Mouse (Mus musculus): ENCODE measurements at regions not wholly inside any gene's neighbourhood (a gene's known extent, or its start where the extent isn't known, plus 50 kb on each side); places are given as distances from the start of the nearest gene placed in this dataset.

DNA sequence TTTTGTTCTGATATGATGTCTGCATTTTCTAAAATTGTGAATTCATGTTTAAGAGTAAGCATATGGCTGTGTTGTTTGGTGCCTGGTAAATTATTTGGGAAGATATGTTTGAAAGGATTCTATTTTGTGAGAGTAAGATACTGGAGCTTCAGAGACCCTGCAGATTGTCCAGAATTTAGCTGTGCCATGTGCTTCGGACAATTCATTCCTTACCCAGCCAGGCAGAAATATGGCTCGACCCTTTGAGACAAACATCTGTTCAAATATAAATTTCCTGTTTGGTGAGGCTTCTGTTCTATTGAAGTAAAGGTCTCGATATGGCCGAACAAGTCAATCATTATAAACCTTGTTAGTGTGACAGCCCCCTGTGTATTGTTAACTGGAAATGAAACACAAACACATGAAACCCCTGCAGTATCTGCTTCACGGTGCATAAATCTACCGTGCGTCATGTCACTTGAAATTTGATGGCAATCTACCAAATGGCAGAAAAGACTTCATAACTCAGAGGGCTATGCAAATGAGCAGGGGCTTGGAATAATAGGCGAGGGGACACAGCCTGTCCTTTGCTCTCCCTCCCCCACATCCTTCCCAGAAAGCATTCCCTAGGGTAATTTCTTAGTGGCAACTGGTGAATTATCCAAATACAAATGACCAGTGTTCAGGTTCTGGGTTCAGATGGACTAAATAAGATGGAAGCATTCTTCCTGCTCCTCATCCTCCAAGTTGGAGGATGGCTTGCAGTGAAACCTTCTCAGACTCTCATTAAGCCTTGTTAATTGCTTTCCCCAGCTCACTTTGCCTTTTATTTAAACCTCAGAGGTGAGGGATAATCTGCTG, 61.8 kb downstream of the Adcyap1 start:
- H3K4me3 ChIP-seq (replicated peaks), result no peak overlapping the region
- H3K27me3 ChIP-seq, result no peaks in the 10 kb centered on the region
- ATAC-seq (ENCODE audit: insufficient number of reproducible peaks, low FRiP score, low TSS enrichment, low read depth), result no peak
- H3K36me3 ChIP-seq, result no peaks in the 10 kb centered on the region
- no peaks in the 10 kb centered on the region for H3K9me3 ChIP-seq (replicated peaks)
- no peaks in the 10 kb centered on the region for H3K4me1 ChIP-seq
- WGBS, result 33% methylated on average over 8 of the region's 8 CpGs
- H3K27ac ChIP-seq (replicated peaks), result no peak overlapping the region
- no peak overlapping the region for H3K9ac ChIP-seq
- H3K4me2 ChIP-seq (replicated peaks), result no peak overlapping the region

DNA sequence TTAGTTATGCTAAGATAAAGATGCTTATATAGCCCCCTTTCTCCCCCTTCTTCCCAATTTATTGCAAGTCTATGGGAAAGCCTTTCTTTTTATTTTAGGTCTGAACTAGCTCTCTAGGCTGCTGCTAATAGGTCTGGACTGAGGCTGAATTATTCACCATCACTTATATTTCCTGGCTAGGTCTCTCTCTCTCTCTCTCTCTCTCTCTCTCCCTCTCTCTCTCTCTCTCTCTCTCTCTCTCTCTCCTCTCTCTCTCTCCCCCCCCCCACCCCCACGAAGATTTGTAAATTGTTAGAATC, 62.3 kb downstream of the Adcyap1 start:
- 71% methylated on average over 1 of the region's 1 CpGs for WGBS
- no peaks in the 10 kb centered on the region for H3K27me3 ChIP-seq
- H3K9me3 ChIP-seq (replicated peaks), result no peaks in the 10 kb centered on the region
- H3K4me2 ChIP-seq (replicated peaks), result no peak overlapping the region
- H3K4me1 ChIP-seq, result no peaks in the 10 kb centered on the region
- H3K27ac ChIP-seq (replicated peaks), result no peak overlapping the region
- ATAC-seq (ENCODE audit: insufficient number of reproducible peaks, low FRiP score, low TSS enrichment, low read depth), result no peak
- no peak overlapping the region for H3K4me3 ChIP-seq (replicated peaks)
- H3K36me3 ChIP-seq, result no peaks in the 10 kb centered on the region
- no peak overlapping the region for H3K9ac ChIP-seq

GRCm38 (mm10) chr17:93306121-93306520, 107.3 kb downstream of the Adcyap1 start:
- Histone ChIP-seq H3K27ac (replicated peaks) (no peak overlapping the region), H3K4me2 (replicated peaks) (no peak overlapping the region), H3K4me3 (replicated peaks) (no peak overlapping the region), H3K36me3 (no peaks in the 10 kb centered on the region), H3K9ac (no peak overlapping the region), H3K27me3 (no peaks in the 10 kb centered on the region), H3K9me3 (replicated peaks) (no peaks in the 10 kb centered on the region), H3K4me1 (no peaks in the 10 kb centered on the region)
- no peak for ATAC-seq (ENCODE audit: insufficient number of reproducible peaks, low FRiP score, low TSS enrichment, low read depth)
- WGBS, result 22% methylated on average over 1 of the region's 1 CpGs

DNA sequence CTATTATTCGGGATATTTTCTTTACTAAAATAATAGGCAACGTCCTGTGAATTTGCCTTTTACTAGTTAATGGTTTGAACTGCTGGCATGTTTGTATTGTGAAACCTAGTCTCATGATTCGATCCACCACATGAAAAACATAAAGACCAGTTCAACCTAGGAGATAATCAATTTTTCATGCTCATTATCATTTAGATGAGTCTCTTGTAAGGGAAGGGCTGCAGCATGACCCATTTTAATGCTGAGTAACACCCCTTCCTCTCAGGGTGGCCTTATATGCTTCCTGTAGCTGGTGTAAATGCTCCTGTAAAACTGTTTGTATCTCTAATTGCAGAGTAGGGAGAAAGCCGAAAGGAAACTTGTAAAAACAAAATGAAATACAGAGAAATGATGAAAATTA, 113.3 kb downstream of the Adcyap1 start:
- no peaks in the 10 kb centered on the region for H3K36me3 ChIP-seq
- no peak overlapping the region for H3K9ac ChIP-seq
- H3K27ac ChIP-seq (replicated peaks), result no peak overlapping the region
- no peaks in the 10 kb centered on the region for H3K4me1 ChIP-seq
- no peaks in the 10 kb centered on the region for H3K9me3 ChIP-seq (replicated peaks)
- ATAC-seq (ENCODE audit: insufficient number of reproducible peaks, low FRiP score, low TSS enrichment, low read depth), result no peak
- H3K4me2 ChIP-seq (replicated peaks), result no peak overlapping the region
- no peaks in the 10 kb centered on the region for H3K27me3 ChIP-seq
- WGBS, result 34% methylated on average over 4 of the region's 4 CpGs
- no peak overlapping the region for H3K4me3 ChIP-seq (replicated peaks)

DNA sequence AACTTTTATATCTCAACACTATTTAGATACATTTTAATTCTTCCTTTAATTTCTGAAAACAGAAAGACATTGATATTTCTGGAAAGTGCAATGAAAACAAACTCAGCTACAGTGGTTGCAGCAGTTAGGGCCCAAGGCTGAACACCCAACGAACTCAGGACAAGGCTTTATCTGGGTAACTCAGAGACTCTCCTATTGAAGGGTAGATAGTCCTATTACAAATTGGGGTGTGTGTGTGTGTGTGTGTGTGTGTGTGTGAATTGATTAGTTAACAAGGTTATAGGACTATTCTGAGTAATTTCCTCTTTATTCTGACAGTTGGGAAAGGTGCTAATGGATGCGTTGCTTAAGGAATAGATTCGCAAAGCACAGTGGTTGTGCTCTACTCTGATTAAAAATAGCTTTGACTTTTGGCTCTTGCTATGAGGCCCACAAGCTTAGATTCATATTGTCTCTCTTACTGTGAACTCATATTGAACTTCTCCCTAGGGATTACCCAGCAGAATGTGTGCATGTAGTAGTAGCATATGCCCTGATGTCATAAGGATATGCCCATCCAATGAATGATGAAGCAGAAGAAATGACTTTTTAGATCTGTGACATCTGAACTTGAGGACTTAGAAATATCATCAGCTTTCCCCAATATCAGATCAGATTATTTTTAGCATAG, 114.0 kb downstream of the Adcyap1 start:
- Histone ChIP-seq H3K27me3 (no peaks in the 10 kb centered on the region), H3K9me3 (replicated peaks) (no peaks in the 10 kb centered on the region), H3K4me3 (replicated peaks) (no peak overlapping the region), H3K27ac (replicated peaks) (no peak overlapping the region), H3K4me1 (no peaks in the 10 kb centered on the region), H3K9ac (no peak overlapping the region), H3K4me2 (replicated peaks) (no peak overlapping the region), H3K36me3 (no peaks in the 10 kb centered on the region)
- 74% methylated on average over 3 of the region's 3 CpGs for WGBS
- 0 out of 2 replicates have a peak, but pooled peaks have one; percentile 7 for ATAC-seq (ENCODE audit: insufficient number of reproducible peaks, low FRiP score, low TSS enrichment, low read depth)

DNA sequence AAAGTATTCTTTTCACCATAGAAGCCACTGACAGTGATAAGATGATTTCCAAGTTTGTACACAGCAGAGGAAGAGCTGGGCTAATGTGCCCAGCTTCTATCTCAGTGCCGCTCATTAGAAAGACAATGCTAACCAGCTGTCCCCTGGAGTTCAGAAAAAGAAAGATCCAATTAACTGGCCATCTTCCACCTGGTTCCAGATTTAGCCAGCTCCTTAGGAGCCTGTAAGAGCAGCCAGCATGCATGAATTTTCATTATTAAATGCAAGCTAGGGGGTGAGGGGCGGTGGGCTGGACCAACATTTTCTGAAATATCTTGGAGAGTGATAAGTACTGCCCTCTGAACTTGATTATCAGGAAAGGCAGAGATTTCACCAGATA, 114.5 kb downstream of the Adcyap1 start:
- no peaks in the 10 kb centered on the region for H3K4me1 ChIP-seq
- no peak overlapping the region for H3K4me2 ChIP-seq (replicated peaks)
- WGBS, result 62% methylated on average over 2 of the region's 2 CpGs
- no peaks in the 10 kb centered on the region for H3K9me3 ChIP-seq (replicated peaks)
- no peak overlapping the region for H3K4me3 ChIP-seq (replicated peaks)
- no peaks in the 10 kb centered on the region for H3K36me3 ChIP-seq
- no peak overlapping the region for H3K9ac ChIP-seq
- no peak overlapping the region for H3K27ac ChIP-seq (replicated peaks)
- no peak for ATAC-seq (ENCODE audit: insufficient number of reproducible peaks, low FRiP score, low TSS enrichment, low read depth)
- H3K27me3 ChIP-seq, result no peaks in the 10 kb centered on the region

DNA sequence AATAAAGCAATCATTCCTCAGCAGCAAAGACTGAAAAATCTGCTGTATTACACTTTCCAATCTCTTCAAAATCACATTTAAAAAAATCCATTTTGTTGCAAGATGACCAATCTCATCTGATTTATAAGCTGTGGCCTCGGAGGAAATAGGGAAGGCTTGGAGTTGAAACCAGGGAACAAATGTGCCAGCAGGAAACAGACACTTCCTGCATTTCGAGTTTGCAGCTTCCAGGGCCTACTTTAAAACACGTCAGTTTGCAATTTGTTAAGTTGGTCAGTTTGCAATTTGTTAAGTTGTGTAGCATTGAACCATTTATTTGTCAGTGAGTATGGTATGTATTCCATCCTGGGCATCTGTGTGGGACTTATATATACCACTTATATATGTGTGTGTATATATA, 115.3 kb downstream of the Adcyap1 start:
- H3K27me3 ChIP-seq, result no peaks in the 10 kb centered on the region
- H3K4me2 ChIP-seq (replicated peaks), result no peak overlapping the region
- H3K4me3 ChIP-seq (replicated peaks), result no peak overlapping the region
- no peak overlapping the region for H3K9ac ChIP-seq
- 31% methylated on average over 3 of the region's 3 CpGs for WGBS
- H3K36me3 ChIP-seq, result no peaks in the 10 kb centered on the region
- no peak overlapping the region for H3K27ac ChIP-seq (replicated peaks)
- ATAC-seq (ENCODE audit: insufficient number of reproducible peaks, low FRiP score, low TSS enrichment, low read depth), result no peak
- no peaks in the 10 kb centered on the region for H3K9me3 ChIP-seq (replicated peaks)
- H3K4me1 ChIP-seq, result no peaks in the 10 kb centered on the region

DNA sequence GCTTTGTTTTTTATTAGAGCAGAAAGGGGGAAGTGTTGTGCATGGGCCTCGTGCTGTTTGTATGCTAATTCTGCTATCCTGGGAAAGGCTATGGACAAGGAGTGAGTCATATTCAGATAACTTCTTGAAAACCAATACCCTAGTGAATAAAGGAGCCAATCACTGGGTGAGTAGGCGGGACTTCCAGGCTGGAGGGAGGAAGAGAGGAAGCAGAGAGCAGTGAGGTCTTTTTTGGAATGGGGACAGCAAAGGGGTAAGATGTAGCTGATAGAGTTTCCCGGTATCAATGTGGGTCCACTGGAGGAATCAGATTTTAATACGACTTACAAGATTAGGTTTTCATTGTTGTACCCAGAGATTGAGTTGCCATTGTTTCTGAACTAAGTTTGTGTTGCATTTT, 122.7 kb downstream of the Adcyap1 start:
- 68% methylated on average over 4 of the region's 4 CpGs for WGBS
- ATAC-seq (ENCODE audit: insufficient number of reproducible peaks, low FRiP score, low TSS enrichment, low read depth), result no peak
- no peak overlapping the region for H3K27ac ChIP-seq (replicated peaks)
- H3K4me2 ChIP-seq (replicated peaks), result no peak overlapping the region
- no peaks in the 10 kb centered on the region for H3K36me3 ChIP-seq
- H3K27me3 ChIP-seq, result no peaks in the 10 kb centered on the region
- no peaks in the 10 kb centered on the region for H3K9me3 ChIP-seq (replicated peaks)
- no peaks in the 10 kb centered on the region for H3K4me1 ChIP-seq
- no peak overlapping the region for H3K9ac ChIP-seq
- no peak overlapping the region for H3K4me3 ChIP-seq (replicated peaks)

DNA sequence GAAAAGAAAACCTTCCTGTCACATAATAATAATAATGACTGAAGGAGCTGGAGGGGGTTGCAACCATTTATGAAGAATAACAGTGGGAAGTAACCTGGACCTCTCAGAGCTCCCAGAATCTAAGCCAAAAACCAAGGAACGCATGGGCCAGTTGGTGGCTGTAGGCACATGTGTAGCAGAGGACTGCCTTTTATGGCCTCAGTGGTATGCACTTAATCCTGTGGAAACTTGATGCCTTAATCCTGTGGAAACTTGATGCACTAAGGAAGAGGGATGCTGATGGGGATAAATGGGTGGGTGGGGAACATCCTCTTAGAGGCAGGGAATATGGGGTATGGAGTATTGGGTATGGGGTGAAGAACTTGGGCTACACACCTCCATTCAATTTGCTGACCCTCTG, 138.8 kb downstream of the Adcyap1 start:
- Histone ChIP-seq H3K9ac (no peak overlapping the region), H3K9me3 (replicated peaks) (no peaks in the 10 kb centered on the region), H3K27me3 (no peaks in the 10 kb centered on the region), H3K4me3 (replicated peaks) (no peak overlapping the region), H3K36me3 (no peaks in the 10 kb centered on the region), H3K4me2 (replicated peaks) (no peak overlapping the region), H3K27ac (replicated peaks) (no peak overlapping the region), H3K4me1 (no peaks in the 10 kb centered on the region)
- WGBS, result 73% methylated on average over 1 of the region's 1 CpGs
- no peak for ATAC-seq (ENCODE audit: insufficient number of reproducible peaks, low FRiP score, low TSS enrichment, low read depth)

GRCm38 (mm10) chr17:93355238-93355637, 156.4 kb downstream of the Adcyap1 start:
- no peak overlapping the region for H3K4me2 ChIP-seq (replicated peaks)
- H3K9me3 ChIP-seq (replicated peaks), result no peaks in the 10 kb centered on the region
- no peaks in the 10 kb centered on the region for H3K27me3 ChIP-seq
- H3K4me1 ChIP-seq, result no peaks in the 10 kb centered on the region
- H3K27ac ChIP-seq (replicated peaks), result no peak overlapping the region
- H3K36me3 ChIP-seq, result no peaks in the 10 kb centered on the region
- no peak overlapping the region for H3K4me3 ChIP-seq (replicated peaks)
- ATAC-seq (ENCODE audit: insufficient number of reproducible peaks, low FRiP score, low TSS enrichment, low read depth), result no peak
- no peak overlapping the region for H3K9ac ChIP-seq

- Histone ChIP-seq H3K4me2 (replicated peaks) (no peak overlapping the region), H3K4me3 (replicated peaks) (no peak overlapping the region), H3K9me3 (replicated peaks) (no peaks in the 10 kb centered on the region), H3K27ac (replicated peaks) (no peak overlapping the region), H3K27me3 (no peaks in the 10 kb centered on the region), H3K4me1 (no peaks in the 10 kb centered on the region), H3K9ac (no peak overlapping the region), H3K36me3 (no peaks in the 10 kb centered on the region)
- ATAC-seq (ENCODE audit: insufficient number of reproducible peaks, low FRiP score, low TSS enrichment, low read depth), result no peak
These were observed 164.1 kb downstream of the Adcyap1 start for GRCm38 (mm10) chr17:93362926-93363325.

- Histone ChIP-seq H3K9me3 (replicated peaks) (no peaks in the 10 kb centered on the region), H3K9ac (no peak overlapping the region), H3K36me3 (no peaks in the 10 kb centered on the region), H3K27ac (replicated peaks) (no peak overlapping the region), H3K4me1 (no peaks in the 10 kb centered on the region), H3K4me2 (replicated peaks) (no peak overlapping the region), H3K4me3 (replicated peaks) (no peak overlapping the region), H3K27me3 (no peaks in the 10 kb centered on the region)
- ATAC-seq (ENCODE audit: insufficient number of reproducible peaks, low FRiP score, low TSS enrichment, low read depth), result no peak
These were observed 178.8 kb downstream of the Adcyap1 start for GRCm38 (mm10) chr17:93377453-93378091.
